Mouse (Mus musculus) hindbrain, embryonic 11.5 days (tissue): ENCODE data around the gene Prkaca. TPM values are rescaled to one million over a fixed set of nuclear protein-coding genes. Genes with fewer than 3 reads are reported as not detected.

Experiments used
- ATAC-seq: fragments of 200-750 bp; cut with Nextera tagmentation; 2 replicates; pipeline ENCODE4 v1.8.0; 2017; ENCODE audit warnings: mild to moderate bottlenecking, moderate TSS enrichment, moderate library complexity; ENCODE audit not compliant: low FRiP score
- DNase-seq: peaks from one replicate; pipeline ENCODE4 v3.0.0-alpha.2; 2015; ENCODE audit warnings: low spot score
- H3K27ac ChIP-seq: fragments of 300-500 bp; sonication (generic); 2 replicates; pipeline ENCODE4 v1.5.1; 2014; ENCODE audit warnings: mild to moderate bottlenecking, low read depth, low read length
- H3K27me3 ChIP-seq: fragments of 300-500 bp; sonication (generic); 2 replicates; pipeline ENCODE4 v1.6.1; 2014; ENCODE audit warnings: mild to moderate bottlenecking, low read length, moderate library complexity, mixed read lengths; ENCODE audit not compliant: control insufficient read depth, insufficient read depth
- H3K36me3 ChIP-seq: fragments of 300-500 bp; sonication (generic); 2 replicates; pipeline ENCODE4 v1.6.1; 2014; ENCODE audit warnings: mild to moderate bottlenecking, low read length, moderate library complexity, mixed read lengths; ENCODE audit not compliant: control insufficient read depth, insufficient read depth
- H3K4me1 ChIP-seq: fragments of 300-500 bp; sonication (generic); replicated peaks from 2 replicates; pipeline ENCODE4 v1.6.1; 2014; ENCODE audit warnings: low read length, mixed read lengths; ENCODE audit not compliant: control insufficient read depth, insufficient read depth
- H3K4me2 ChIP-seq: fragments of 300-500 bp; sonication (generic); replicated peaks from 2 replicates; pipeline ENCODE4 v1.6.1; 2014; ENCODE audit warnings: mild to moderate bottlenecking, low read depth, low read length
- H3K4me3 ChIP-seq: fragments of 300-500 bp; sonication (generic); 2 replicates; pipeline ENCODE4 v1.5.1; 2014; ENCODE audit warnings: low read depth, low read length
- H3K9ac ChIP-seq: fragments of 300-500 bp; sonication (generic); 2 replicates; pipeline ENCODE4 v1.6.1; 2014; ENCODE audit warnings: low read depth, low read length
- H3K9me3 ChIP-seq: fragments of 300-500 bp; sonication (generic); 2 replicates; pipeline ENCODE4 v1.6.1; 2016; ENCODE audit warnings: low read length; ENCODE audit not compliant: control insufficient read depth
- WGBS: fragments of 180-500 bp; shearing (Covaris S2); extraction: QIAGEN DNeasy Blood & Tissue Kit; methylation state at CpG from one replicate; pipeline ENCODE4 v1.1.7; 2014; 5-methylcytosine and 5-hydroxymethylcytosine counted together
- polyA plus RNA-seq: library from polyadenylated mRNA; unstranded; fragments of >200 nt; fragmentation: Nextera tagmentation; extraction: Ambion mirVana; gene quantifications from 2 replicates; pipeline ENCODE4 v1.2.1, GENCODE M21; 2014

The Prkaca gene
- polyA plus RNA-seq, 1 experiment from 2014 or later = 139 TPM

GRCm38 (mm10) chr8:84023631-84024030 lies 50.8 kb downstream of the Prkaca start:
- ATAC-seq = no peak
- Histone ChIP-seq H3K27ac (no peak overlapping the region), H3K9ac (no peak overlapping the region), H3K27me3 (peaks cover 12% of the 10 kb centered on the region), H3K36me3 (no peaks in the 10 kb centered on the region), H3K4me2 (no peak overlapping the region), H3K9me3 (no peaks in the 10 kb centered on the region), H3K4me1 (no peaks in the 10 kb centered on the region), H3K4me3 (no peak overlapping the region)
- WGBS = 29% methylated on average over 1 of the region's 1 CpGs
- no peak for DNase-seq

GRCm38 (mm10) chr8:84024171-84024570 lies 51.4 kb downstream of the Prkaca start:
- H3K27me3 ChIP-seq = peaks cover 12% of the 10 kb centered on the region
- H3K9me3 ChIP-seq = no peaks in the 10 kb centered on the region
- H3K27ac ChIP-seq = no peak overlapping the region
- no peaks in the 10 kb centered on the region for H3K4me1 ChIP-seq
- DNase-seq (peak; percentile 78), ATAC-seq (no peak)
- WGBS = 11% methylated on average over 10 of the region's 10 CpGs
- H3K4me3 ChIP-seq = no peak overlapping the region
- no peak overlapping the region for H3K9ac ChIP-seq
- H3K4me2 ChIP-seq = no peak overlapping the region
- H3K36me3 ChIP-seq = no peaks in the 10 kb centered on the region

- peak overlapping the region; percentile 40 for H3K4me3 ChIP-seq
- under 1% methylated on average over 41 of the region's 41 CpGs for WGBS
- H3K4me1 ChIP-seq = no peaks in the 10 kb centered on the region
- no peaks in the 10 kb centered on the region for H3K36me3 ChIP-seq
- peaks cover 12% of the 10 kb centered on the region for H3K27me3 ChIP-seq
- DNase-seq (peak; percentile 83), ATAC-seq (peak; percentile 84)
- no peaks in the 10 kb centered on the region for H3K9me3 ChIP-seq
- H3K27ac ChIP-seq = no peak overlapping the region
- H3K4me2 ChIP-seq = peak overlapping the region; percentile 82
- 0 out of 2 replicates have a peak overlapping the region, but pooled peaks have one; percentile 43 for H3K9ac ChIP-seq
Measured at GRCm38 (mm10) chr8:84025863-84026262, 53.1 kb downstream of the Prkaca start.

GRCm38 (mm10) chr8:84027449-84027848 lies 54.7 kb downstream of the Prkaca start:
- ATAC-seq (no peak), DNase-seq (no peak)
- Histone ChIP-seq H3K4me1 (no peaks in the 10 kb centered on the region), H3K9me3 (no peaks in the 10 kb centered on the region), H3K4me2 (no peak overlapping the region), H3K9ac (no peak overlapping the region), H3K36me3 (no peaks in the 10 kb centered on the region), H3K27me3 (peaks cover 12% of the 10 kb centered on the region; the same call in 1 of the 2 replicates), H3K27ac (no peak overlapping the region), H3K4me3 (no peak overlapping the region)
- WGBS = 11% methylated on average over 10 of the region's 10 CpGs

GRCm38 (mm10) chr8:84029272-84029671 lies 56.5 kb downstream of the Prkaca start:
- peaks cover 12% of the 10 kb centered on the region; the same call in 1 of the 2 replicates for H3K27me3 ChIP-seq
- H3K27ac ChIP-seq = no peak overlapping the region
- no peaks in the 10 kb centered on the region for H3K9me3 ChIP-seq
- no peaks in the 10 kb centered on the region for H3K4me1 ChIP-seq
- no peak overlapping the region for H3K9ac ChIP-seq
- ATAC-seq (no peak), DNase-seq (no peak)
- H3K4me3 ChIP-seq = no peak overlapping the region
- no peaks in the 10 kb centered on the region for H3K36me3 ChIP-seq
- WGBS = 90% methylated on average over 5 of the region's 5 CpGs
- H3K4me2 ChIP-seq = no peak overlapping the region

GRCm38 (mm10) chr8:84032777-84033176 lies 60.0 kb downstream of the Prkaca start:
- no peak for DNase-seq
- Histone ChIP-seq H3K27ac (no peak overlapping the region), H3K36me3 (no peaks in the 10 kb centered on the region), H3K4me3 (no peak overlapping the region), H3K4me2 (no peak overlapping the region), H3K27me3 (0 out of 2 replicates have a peak, but pooled peaks cover 3% of the 10 kb centered on the region), H3K9ac (no peak overlapping the region), H3K4me1 (no peaks in the 10 kb centered on the region), H3K9me3 (no peaks in the 10 kb centered on the region)
- no peak for ATAC-seq
- 78% methylated on average over 4 of the region's 4 CpGs for WGBS

GRCm38 (mm10) chr8:84038015-84038414 lies 65.2 kb downstream of the Prkaca start:
- Histone ChIP-seq H3K9me3 (no peaks in the 10 kb centered on the region), H3K27ac (no peak overlapping the region), H3K4me1 (0 out of 2 replicates have a peak, but pooled peaks cover 3% of the 10 kb centered on the region), H3K4me3 (no peak overlapping the region), H3K9ac (no peak overlapping the region), H3K36me3 (no peaks in the 10 kb centered on the region), H3K27me3 (peaks cover 19% of the 10 kb centered on the region), H3K4me2 (no peak overlapping the region)
- 75% methylated on average over 5 of the region's 5 CpGs for WGBS
- ATAC-seq = no peak
- no peak for DNase-seq

GRCm38 (mm10) chr8:84039050-84039449 lies 66.3 kb downstream of the Prkaca start:
- Histone ChIP-seq H3K9me3 (no peaks in the 10 kb centered on the region), H3K4me1 (0 out of 2 replicates have a peak, but pooled peaks cover 3% of the 10 kb centered on the region), H3K9ac (no peak overlapping the region), H3K27me3 (peaks cover 30% of the 10 kb centered on the region), H3K4me3 (no peak overlapping the region), H3K4me2 (no peak overlapping the region), H3K27ac (no peak overlapping the region), H3K36me3 (no peaks in the 10 kb centered on the region)
- ATAC-seq (no peak), DNase-seq (peak; percentile 93)
- WGBS = 13% methylated on average over 5 of the region's 5 CpGs

- peak; percentile 64 for ATAC-seq
Measured at GRCm38 (mm10) chr8:84042066-84042947, 69.5 kb downstream of the Prkaca start, which contains the start of gene Il27ra. Gene Il27ra (minus strand): TSS chr8:84042589.

More at GRCm38 (mm10) chr8:84042066-84042947, 69.5 kb downstream of the Prkaca start, which contains the start of gene Il27ra:
- H3K9me3 ChIP-seq = no peaks in the 10 kb centered on the region
- peak within 1 kb of the TSS; percentile 21 for H3K4me3 ChIP-seq
- peak within 1 kb of the TSS; percentile 5; the same call in 1 of the 2 replicates for H3K9ac ChIP-seq
- 5% methylated on average over 40 of the region's 40 CpGs for WGBS
- no peak within 1 kb of the TSS for H3K27ac ChIP-seq
- peak; percentile 77 for DNase-seq
- peak within 1 kb of the TSS; percentile 54 for H3K4me2 ChIP-seq
- peaks cover 3% of the 10 kb centered on the region; the same call in 1 of the 2 replicates for H3K4me1 ChIP-seq
- peaks cover 44% of the 10 kb centered on the region for H3K27me3 ChIP-seq
- no peaks in the 10 kb centered on the region for H3K36me3 ChIP-seq
